Mouse (Mus musculus): ENCODE results near the gene 4930550L24Rik.

4930550L24Rik gene

DNA sequence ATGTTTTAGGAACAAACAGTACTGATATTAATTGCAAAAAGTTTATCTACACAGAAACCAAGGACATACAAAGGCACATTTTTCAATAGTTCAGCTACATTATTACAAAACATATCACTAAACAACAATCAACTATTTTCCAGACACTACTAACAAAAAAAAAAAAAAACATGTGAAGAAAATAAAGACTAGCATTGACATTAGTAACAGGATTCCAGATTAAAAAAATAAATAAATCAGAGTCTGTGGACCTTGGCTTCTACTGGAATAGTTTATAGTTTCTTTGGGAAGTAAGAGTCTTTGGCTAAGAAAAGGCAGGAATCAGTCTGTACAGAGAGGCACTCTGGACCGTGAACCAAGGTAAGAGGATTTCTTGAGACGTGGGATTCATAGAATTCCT is at the start of gene 4930550L24Rik:
Gene 4930550L24Rik (plus strand): TSS at position 301 of the 400 bp plus-strand sequence.
- DNase-seq: no peak

DNA sequence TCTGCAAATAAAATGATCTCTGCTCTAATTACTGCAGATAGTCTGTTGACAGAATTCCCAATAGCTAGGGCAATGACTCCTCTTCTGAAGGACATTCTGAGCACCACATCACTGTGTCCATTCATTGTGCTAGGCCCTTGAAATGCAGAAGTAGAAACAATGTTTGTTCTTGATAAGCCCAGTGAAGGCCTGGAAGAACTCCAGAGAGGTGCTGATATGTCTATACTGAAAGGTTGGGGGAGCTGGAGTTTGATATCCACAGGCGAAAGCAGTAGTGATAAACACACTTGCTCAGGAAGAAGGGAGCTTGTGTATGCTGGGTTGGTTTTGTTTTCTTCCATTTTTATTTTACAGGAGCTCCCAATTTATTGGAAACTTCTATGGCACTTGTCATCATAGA is 8.4 kb upstream of the 4930550L24Rik start:
- no peak for DNase-seq

DNA sequence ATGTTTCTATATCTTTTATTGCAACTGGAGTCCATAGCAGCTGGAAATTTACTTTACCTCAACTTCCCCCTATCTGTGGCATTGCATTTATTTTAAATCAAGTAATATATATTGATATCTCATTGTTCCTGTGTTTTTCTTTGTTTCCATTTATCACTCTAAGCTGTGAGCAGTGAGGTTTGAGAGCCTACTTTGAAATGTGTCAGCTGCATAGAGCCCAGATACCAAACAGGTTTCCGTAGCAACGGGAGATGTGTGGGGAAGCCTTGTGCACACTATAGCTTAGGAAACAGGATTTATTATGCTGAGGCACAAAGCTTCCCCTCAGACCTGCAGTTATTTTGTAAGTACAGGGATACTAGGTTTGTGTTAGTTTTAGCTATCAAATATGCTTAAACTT is 58.8 kb downstream of the 4930550L24Rik start:
- no peak for DNase-seq

All from lung, postnatal 10 days (tissue).